Mouse (Mus musculus) embryo, embryonic 11.5 days (tissue): Measurements from ENCODE around the gene Tmem63b.

Experiments used
- DNase-seq: peaks from one replicate; pipeline ENCODE4 v3.0.0-alpha.2; 2012; ENCODE audit warnings: low read depth, low spot score

Gene Tmem63b

GRCm38 (mm10) chr17:45686716-45687115, at the start of gene Tmem63b:
TSS of gene Tmem63b (minus strand) at chr17:45686905.
- no peak for DNase-seq

GRCm38 (mm10) chr17:45735382-45736310, 48.9 kb upstream of the Tmem63b start:
- DNase-seq, result peak; percentile 79

- DNase-seq, result no peak
Observed at GRCm38 (mm10) chr17:45734881-45735280, 48.2 kb upstream of the Tmem63b start.

GRCm38 (mm10) chr17:45734333-45734732, 47.6 kb upstream of the Tmem63b start:
- no peak for DNase-seq

GRCm38 (mm10) chr17:45733735-45734301, 47.1 kb upstream of the Tmem63b start, which contains the start of gene 1600014C23Rik:
TSS of gene 1600014C23Rik (minus strand) at chr17:45733844.
- no peak for DNase-seq

GRCm38 (mm10) chr17:45733038-45733734, 46.5 kb upstream of the Tmem63b start:
- no peak for DNase-seq

DNA sequence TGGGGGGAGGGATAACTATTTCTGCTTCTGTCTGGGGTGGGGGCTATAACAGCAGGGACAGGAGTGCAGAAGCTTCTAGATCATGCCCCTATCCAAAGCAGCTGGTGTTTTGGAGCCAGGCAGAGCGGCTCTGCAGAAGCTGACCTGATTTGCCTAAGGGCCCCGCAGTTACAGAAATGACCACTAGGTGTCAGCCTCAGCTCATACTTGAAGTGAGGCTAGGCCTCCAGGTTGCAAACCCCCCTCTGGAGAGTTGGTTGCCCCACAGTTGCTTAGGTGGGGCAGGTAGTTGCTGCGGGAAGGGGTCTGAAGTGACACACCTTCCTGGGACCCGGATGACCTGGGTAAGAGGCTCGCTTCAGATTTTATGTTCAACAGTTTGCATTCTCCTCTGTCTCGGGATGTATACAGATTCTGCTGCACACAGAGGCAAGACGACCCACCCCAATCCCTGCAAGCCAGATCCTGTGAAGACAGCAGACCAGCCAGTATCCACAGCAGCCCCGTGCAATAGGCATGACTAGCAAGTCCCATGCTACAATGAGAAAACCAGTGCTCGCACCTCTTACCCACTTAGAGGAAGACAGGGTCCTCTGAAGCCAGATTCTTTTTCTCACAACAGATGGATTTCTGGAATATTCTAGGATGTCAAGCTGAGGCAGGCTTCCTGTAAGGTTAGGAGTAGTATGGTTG, 44.6 kb upstream of the Tmem63b start:
- DNase-seq, result peak; percentile 86

DNA sequence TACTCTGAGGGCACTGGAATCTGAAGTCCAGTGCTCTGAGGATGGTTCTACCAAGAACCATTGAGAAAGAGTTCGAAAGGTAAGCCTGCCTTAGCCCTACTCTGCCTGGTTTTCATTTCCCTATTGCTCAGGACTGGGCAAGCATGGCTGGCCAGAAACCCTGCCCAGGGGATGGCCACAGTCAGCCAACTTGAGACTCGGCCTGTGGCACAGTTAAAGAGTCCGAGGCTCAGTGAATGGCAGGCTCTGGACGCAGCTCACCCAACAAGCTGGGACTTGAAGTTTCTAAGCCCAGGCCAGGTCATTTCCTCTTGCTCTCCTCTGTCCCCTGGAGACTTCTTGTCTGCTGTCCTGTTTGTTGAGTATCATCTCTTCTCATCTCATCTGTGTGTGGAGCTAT, 44.0 kb upstream of the Tmem63b start:
- DNase-seq, result no peak

- no peak for DNase-seq
Observed at GRCm38 (mm10) chr17:45729387-45729786, 42.7 kb upstream of the Tmem63b start.

DNA sequence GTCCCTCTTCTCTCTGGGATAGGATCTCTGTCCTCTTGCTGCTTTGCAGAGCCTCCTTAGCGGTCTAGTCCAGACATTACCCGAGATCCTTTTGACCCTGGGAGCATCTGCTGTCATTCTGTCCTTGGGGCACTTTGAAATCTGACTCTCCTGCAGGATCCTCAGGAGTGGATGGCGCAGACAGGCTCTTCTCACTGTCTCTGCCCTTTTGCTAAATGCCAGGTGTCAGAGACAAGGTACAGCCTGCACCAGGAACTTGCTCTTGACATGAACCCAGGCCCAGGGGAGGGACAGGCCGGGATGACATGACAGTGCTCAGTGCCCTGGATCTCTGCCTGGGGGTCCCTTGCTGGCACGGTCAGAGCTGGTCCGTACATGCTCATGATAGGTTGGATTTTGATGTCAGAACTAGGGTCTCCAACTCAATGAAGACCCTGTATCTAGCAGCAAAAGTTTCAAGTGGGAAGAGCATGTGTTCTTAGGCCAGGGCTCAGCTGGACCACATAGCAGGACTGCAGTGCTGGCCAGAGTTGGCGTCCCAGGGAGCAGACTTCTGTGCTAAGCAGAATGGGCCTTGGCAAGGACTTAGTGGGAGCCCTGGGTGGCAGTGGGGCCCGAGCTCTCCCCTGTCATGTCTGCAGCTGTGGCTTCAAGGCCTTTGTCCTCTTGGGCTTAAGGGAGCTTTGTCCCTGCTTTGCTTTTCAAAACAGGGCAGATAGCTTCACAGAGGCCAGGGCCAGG, 41.4 kb upstream of the Tmem63b start:
- DNase-seq, result no peak

DNA sequence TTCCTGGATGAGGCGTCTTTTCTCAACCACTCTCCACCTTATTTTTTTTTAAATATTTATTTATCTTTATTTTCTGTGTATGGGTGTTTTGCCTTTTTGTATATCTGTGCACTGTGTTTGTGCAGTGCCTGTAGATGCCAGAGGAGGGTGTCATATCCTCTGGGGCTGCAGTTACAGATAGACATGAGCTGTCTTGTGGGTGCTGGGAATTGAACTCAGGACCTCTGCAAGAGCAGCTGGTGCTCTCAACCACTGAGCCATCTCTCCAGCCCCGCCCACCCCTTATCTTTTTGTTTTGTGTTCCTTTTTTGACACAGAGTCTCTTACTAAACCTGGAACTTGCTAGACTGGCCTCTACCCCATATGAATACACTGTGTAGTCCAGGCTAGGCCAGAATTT, 40.8 kb upstream of the Tmem63b start:
- no peak for DNase-seq

- DNase-seq, result no peak
Observed at GRCm38 (mm10) chr17:45726249-45726648, 39.5 kb upstream of the Tmem63b start.

- no peak for DNase-seq
Observed at GRCm38 (mm10) chr17:45724574-45724921, 37.8 kb upstream of the Tmem63b start.

DNA sequence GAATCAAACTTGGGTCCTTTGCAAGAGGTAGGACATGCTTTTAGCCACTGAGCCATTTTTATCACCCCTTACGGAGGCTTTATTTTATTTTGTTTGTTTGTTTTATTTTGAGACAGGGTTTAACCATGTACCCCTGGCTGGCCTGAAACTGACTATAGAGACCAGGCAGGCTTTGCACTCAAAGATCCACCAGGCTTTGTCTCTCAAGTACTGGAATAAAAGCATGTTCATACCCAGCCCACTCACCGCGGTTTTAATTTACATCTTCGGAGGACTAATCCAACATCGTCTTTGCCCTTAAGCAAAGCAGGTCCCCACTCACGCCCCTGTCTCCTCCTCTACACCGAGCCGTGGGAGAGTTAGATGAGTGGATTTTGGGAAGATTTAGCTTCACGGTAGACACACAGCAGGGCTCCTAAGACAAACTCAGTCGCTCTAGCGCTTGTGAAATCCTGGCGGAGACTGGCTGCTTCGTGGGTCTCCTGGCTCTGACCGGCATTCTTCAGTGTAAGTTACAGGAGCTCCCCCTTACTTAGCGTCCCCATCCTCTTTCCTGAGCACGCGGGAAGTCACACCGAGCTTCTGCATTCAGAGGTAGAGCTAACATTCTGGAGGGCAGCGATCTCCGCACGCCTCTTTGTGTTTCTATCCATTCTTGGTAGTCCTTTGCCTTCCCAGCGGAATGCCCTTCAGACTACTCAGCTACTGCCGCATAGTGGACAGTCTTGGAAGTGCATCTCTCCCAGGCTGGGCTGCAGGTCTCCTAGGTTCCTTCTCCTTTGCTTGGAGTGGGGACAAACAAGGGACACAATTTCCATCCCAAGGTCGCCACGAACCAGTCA, 37.2 kb upstream of the Tmem63b start:
- peak; percentile 83 for DNase-seq

DNA sequence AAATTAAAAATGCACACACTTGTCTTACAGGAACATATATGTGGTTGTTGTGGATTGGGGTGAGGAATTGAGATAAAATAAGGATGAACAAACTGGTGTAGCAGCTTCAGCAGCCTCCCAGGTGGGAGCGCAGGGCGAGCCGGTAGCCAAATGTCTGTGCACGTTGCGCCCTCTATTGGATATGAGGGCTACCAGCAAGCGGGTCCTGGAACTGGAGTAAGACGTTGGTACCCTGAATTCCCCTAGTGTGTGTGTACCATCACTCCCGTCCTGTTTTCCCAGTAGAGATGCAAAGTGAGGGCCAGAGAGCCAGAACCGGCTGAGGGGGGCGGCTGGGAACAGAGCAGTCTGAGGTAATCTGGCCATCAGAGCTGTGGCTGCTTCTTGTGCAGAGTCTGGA, 31.6 kb upstream of the Tmem63b start:
- DNase-seq, result no peak

GRCm38 (mm10) chr17:45711525-45711924, 24.8 kb upstream of the Tmem63b start:
- no peak for DNase-seq

GRCm38 (mm10) chr17:45710407-45710806, 23.7 kb upstream of the Tmem63b start:
- no peak for DNase-seq

GRCm38 (mm10) chr17:45709829-45710228, 23.1 kb upstream of the Tmem63b start:
- no peak for DNase-seq

DNA sequence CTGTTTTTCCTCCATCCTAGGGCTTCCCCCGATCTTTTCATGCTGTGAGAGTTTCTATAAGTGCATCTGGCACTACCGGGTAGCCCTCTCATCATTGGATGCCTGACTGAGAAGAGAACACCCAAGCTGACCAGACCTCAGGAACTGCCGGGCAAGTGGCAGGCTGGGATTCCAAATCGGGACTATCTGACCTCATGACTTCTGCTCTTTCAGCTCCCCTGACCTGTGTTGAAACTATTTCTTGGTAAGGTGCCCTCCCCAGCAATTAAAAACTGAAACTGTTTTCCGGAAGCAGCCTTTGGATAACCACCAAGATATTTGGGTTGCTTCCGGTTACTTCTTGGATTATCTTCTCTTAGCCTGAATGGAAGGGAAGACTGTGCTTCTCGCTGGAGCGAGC, 21.5 kb upstream of the Tmem63b start:
- no peak for DNase-seq

GRCm38 (mm10) chr17:45707376-45707775, 20.7 kb upstream of the Tmem63b start:
- DNase-seq, result no peak
